Mouse (Mus musculus) heart, adult 8-10 months (tissue): ENCODE measurements around the gene Olfr1442. TPM values are rescaled to one million over a fixed set of nuclear protein-coding genes. Genes with fewer than 3 reads are reported as not detected.

Experiments used
- total RNA-seq, 4 experiments: library from RNA; stranded (reverse); gene quantifications; 2 replicates each; pipeline ENCODE4 v1.2.4; 2022

Gene Olfr1442
- total RNA-seq, 4 experiments from 2014 or later, result not detected

Other genes starting within 250 kb of the Olfr1442 start
- gene Pfpl, start 242.5 kb upstream of the Olfr1442 start, total RNA-seq, result not detected
- gene Mpeg1, start 209.7 kb upstream of the Olfr1442 start, total RNA-seq, result 10 to 100 TPM in 1 of 4 experiments, 1 to 10 TPM in 3; 5.5 to 14.8 (median 6.2) TPM
- gene Dtx4, start 169.0 kb upstream of the Olfr1442 start, total RNA-seq, result 1 to 10 TPM; 4.1 to 5.4 (median 4.7) TPM
- gene Fam111a, start 124.7 kb upstream of the Olfr1442 start, total RNA-seq, result 1 to 10 TPM; 2.6 to 6.7 (median 3.8) TPM
- not detected for gene Gm4952, start 70.5 kb upstream of the Olfr1442 start, total RNA-seq
- gene Glyat, start 37.1 kb upstream of the Olfr1442 start, total RNA-seq, result not detected
- not detected for gene Olfr1443, start 7.7 kb downstream of the Olfr1442 start, total RNA-seq
- not detected for gene Keg1, start 25.3 kb downstream of the Olfr1442 start, total RNA-seq
- gene Cntf, start 95.2 kb downstream of the Olfr1442 start, total RNA-seq, result 1 to 10 TPM in 1 of 4 experiments, under 1 TPM in 3; 0.52 to 1.9 (median 0.95) TPM
- 10 to 100 TPM; 75.1 to 88.7 (median 81.0) TPM for gene Zfp91, start 125.7 kb downstream of the Olfr1442 start, total RNA-seq
- 1 to 10 TPM in 1 of 4 experiments, under 1 TPM in 3; 0.60 to 1.1 (median 0.71) TPM for gene Lpxn, start 125.8 kb downstream of the Olfr1442 start, total RNA-seq
- not detected for gene Gm5244, start 176.2 kb downstream of the Olfr1442 start, total RNA-seq
- not detected for gene Olfr1444, start 186.8 kb downstream of the Olfr1442 start, total RNA-seq
- not detected for gene Olfr1445, start 213.4 kb downstream of the Olfr1442 start, total RNA-seq
- gene Olfr1446, start 223.1 kb downstream of the Olfr1442 start, total RNA-seq, result not detected
- not detected for gene Olfr1447, start 233.3 kb downstream of the Olfr1442 start, total RNA-seq